Mouse (Mus musculus): ENCODE results near the gene Tpx2. TPM values are rescaled to one million over a fixed set of nuclear protein-coding genes. Genes with fewer than 3 reads are reported as not detected.

Gene Tpx2
- polyA plus RNA-seq, 1 experiment from 2014 or later, result 37.3 TPM

DNA sequence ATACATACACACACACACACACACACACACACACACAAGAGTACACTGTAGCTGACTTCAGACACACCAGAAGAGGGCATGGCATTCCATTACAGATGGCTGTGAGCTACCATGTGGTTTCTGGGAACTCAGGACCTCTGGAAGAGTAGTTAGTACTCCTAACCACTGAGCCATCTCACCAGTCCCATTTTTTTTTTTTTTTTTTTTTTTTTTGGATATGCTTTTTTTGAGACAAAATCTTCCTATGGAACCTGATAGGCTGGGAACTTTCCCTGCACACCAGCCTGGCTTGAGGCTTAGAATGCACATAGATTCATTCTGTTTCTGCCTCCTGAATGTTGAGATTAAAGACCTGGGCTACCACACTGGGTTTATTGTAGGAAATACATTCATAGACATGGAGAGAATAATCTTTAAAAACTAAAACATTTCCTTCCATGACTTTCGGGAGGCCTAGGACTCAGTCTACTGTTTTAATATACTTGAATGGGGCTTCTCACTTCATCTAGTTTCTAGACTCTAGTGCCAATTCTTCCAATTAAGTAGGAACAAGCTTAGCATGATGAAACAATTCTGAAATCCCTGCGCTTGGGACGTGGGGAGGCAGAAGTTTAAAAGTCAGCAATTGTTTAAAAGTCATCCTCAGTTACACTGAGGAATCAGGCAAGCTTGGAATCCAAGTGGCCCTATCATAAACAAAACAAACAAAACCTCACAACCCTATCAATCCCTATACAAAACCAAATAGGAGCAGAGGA lies 528 bp upstream of the Tpx2 start:
- no peak overlapping the region for H3K27ac ChIP-seq
- peak overlapping the region; percentile 39 for H3K4me2 ChIP-seq (ENCODE audit: low read length)
- H3K9me3 ChIP-seq (replicated peaks; ENCODE audit: low read length), result no peaks in the 10 kb centered on the region
- H3K36me3 ChIP-seq (ENCODE audit: insufficient read depth, low read length), result no peaks in the 10 kb centered on the region
- no peak for TF ChIP-seq CTCF (IDR thresholded peaks at IDR 0.05; ENCODE audit: low read depth)
- 0 out of 2 replicates have a peak, but pooled peaks cover 2% of the 10 kb centered on the region for H3K4me1 ChIP-seq (replicated peaks; ENCODE audit: insufficient read depth, low read length)
- no peak overlapping the region for H3K4me3 ChIP-seq (replicated peaks; ENCODE audit: low read depth, low read length)
- no peak overlapping the region for H3K9ac ChIP-seq (ENCODE audit: low read depth, low read length)
- DNase-seq (ENCODE audit: low spot score) (no peak), ATAC-seq (replicated peaks; ENCODE audit: low FRiP score, low read depth) (no peak)
- no peaks in the 10 kb centered on the region for H3K27me3 ChIP-seq (ENCODE audit: insufficient read depth, low read length)
- 21% methylated on average over 3 of the region's 3 CpGs for WGBS

DNA sequence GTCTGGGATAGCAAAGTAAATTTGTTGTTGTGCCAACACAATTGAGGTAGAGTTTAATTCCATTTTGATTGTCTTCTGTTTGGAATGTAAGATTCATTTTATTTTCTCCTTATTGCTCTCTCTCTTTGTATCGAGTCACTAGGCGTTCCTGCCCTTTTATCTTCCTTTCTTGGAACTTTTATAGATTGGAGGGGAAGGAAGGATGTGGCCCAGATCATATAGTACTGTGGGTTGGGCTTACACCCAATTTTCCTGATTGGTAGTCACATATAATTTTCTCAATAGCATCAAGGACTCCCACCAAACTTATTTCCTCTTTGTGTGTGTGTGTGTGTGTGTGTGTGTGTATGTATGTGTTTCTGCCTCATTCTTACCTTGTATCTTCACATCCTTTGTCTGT lies 702 bp downstream of the Tpx2 start:
- no peak for ATAC-seq (replicated peaks; ENCODE audit: low FRiP score, low read depth)
- H3K27ac ChIP-seq, result peak overlapping the region; percentile 63; the same call in 1 of the 2 replicates
- WGBS, result 6% methylated on average over 2 of the region's 2 CpGs

DNA sequence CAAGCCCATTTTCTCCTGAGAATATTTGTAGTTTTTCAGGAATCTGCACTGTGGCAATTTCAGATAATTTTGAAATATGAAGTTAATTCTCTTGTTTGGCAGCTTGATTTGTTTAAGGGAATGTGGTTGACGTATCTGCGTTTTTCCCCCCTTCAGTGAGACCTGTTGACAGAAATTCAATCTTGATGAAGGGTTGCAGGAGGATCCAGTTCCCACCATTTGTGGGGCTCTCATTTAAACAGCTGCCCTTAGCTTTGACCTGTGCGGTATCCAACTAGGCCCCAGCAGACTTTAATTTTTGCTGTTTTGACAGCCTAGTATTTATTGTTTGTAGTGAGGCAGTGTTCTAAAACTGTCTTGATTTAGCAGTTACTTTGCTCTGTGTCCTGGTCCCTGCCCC lies 11.7 kb downstream of the Tpx2 start:
- ATAC-seq (replicated peaks; ENCODE audit: low FRiP score, low read depth) (no peak), DNase-seq (ENCODE audit: low spot score) (peak; percentile 18)
- no peak overlapping the region for H3K4me3 ChIP-seq (replicated peaks; ENCODE audit: low read depth, low read length)
- no peaks in the 10 kb centered on the region for H3K4me1 ChIP-seq (replicated peaks; ENCODE audit: insufficient read depth, low read length)
- H3K4me2 ChIP-seq (ENCODE audit: low read length), result no peak overlapping the region
- H3K27me3 ChIP-seq (ENCODE audit: insufficient read depth, low read length), result no peaks in the 10 kb centered on the region
- H3K27ac ChIP-seq, result no peak overlapping the region
- TF ChIP-seq CTCF (IDR thresholded peaks at IDR 0.05; ENCODE audit: low read depth), result no peak
- H3K36me3 ChIP-seq (ENCODE audit: insufficient read depth, low read length), result 0 out of 2 replicates have a peak, but pooled peaks cover 5% of the 10 kb centered on the region
- WGBS, result 59% methylated on average over 3 of the region's 3 CpGs
- H3K9me3 ChIP-seq (replicated peaks; ENCODE audit: low read length), result no peaks in the 10 kb centered on the region
- H3K9ac ChIP-seq (ENCODE audit: low read depth, low read length), result no peak overlapping the region

More for the DNA sequence above, 702 bp downstream of the Tpx2 start:
- Histone ChIP-seq H3K4me3 (replicated peaks; ENCODE audit: low read depth, low read length) (peak overlapping the region; percentile 65), H3K9ac (ENCODE audit: low read depth, low read length) (peak overlapping the region; percentile 73), H3K4me1 (replicated peaks; ENCODE audit: insufficient read depth, low read length) (0 out of 2 replicates have a peak, but pooled peaks cover 2% of the 10 kb centered on the region), H3K27me3 (ENCODE audit: insufficient read depth, low read length) (no peaks in the 10 kb centered on the region), H3K9me3 (replicated peaks; ENCODE audit: low read length) (no peaks in the 10 kb centered on the region), H3K4me2 (ENCODE audit: low read length) (peak overlapping the region; percentile 68), H3K36me3 (ENCODE audit: insufficient read depth, low read length) (peaks cover 5% of the 10 kb centered on the region; the same call in 1 of the 2 replicates)
- no peak for TF ChIP-seq CTCF (IDR thresholded peaks at IDR 0.05; ENCODE audit: low read depth)
- no peak for DNase-seq (ENCODE audit: low spot score)

DNA sequence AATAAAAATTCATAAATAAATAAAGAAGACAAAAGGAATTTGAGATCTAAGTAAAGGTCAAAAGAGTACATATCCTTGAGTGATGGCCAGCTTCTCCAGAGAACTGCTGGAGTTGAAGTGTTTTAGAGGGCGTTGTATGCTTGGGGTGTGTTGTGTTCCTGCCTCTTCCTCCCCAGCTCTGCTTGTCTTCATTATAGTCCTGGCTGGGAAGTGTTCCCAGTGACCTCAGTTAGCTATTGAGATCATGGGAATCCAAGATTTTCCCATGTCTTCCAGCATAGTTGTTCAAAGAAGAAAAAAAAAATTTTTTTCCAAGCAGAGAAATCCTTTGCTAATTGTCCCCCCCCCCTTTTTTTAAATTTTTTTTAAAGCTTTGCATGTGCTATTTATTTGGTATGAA lies 14.1 kb downstream of the Tpx2 start:
- H3K27ac ChIP-seq, result no peak overlapping the region
- TF ChIP-seq CTCF (IDR thresholded peaks at IDR 0.05; ENCODE audit: low read depth), result no peak

DNA sequence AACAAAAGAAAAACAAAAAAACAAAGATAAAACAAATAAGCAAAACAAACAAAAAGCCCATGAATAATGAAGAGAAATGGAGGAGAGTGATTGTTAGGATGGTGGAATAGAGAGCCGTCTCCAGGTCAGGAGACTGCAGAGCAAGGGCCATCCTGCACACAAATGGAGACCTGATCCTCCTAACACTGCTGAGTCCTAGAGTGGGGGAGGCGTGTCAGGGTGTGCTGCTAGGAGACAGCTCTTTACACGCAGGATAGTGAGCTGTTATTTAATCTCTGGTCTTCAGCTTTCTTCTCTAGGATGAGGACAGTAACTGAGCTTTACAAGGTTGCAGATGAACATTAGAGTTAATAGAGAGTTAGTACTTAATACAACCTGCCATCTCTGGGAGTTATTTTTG lies 14.9 kb downstream of the Tpx2 start:
- DNase-seq (ENCODE audit: low spot score), result peak; percentile 71
- TF ChIP-seq CTCF (IDR thresholded peaks at IDR 0.05; ENCODE audit: low read depth), result no peak
- H3K27me3 ChIP-seq (ENCODE audit: insufficient read depth, low read length), result no peaks in the 10 kb centered on the region
- peaks cover 5% of the 10 kb centered on the region; the same call in 1 of the 2 replicates for H3K36me3 ChIP-seq (ENCODE audit: insufficient read depth, low read length)
- no peaks in the 10 kb centered on the region for H3K4me1 ChIP-seq (replicated peaks; ENCODE audit: insufficient read depth, low read length)
- no peak overlapping the region for H3K4me2 ChIP-seq (ENCODE audit: low read length)
- H3K27ac ChIP-seq, result no peak overlapping the region
- H3K4me3 ChIP-seq (replicated peaks; ENCODE audit: low read depth, low read length), result no peak overlapping the region
- no peak overlapping the region for H3K9ac ChIP-seq (ENCODE audit: low read depth, low read length)
- no peaks in the 10 kb centered on the region for H3K9me3 ChIP-seq (replicated peaks; ENCODE audit: low read length)
- no peak for ATAC-seq (replicated peaks; ENCODE audit: low FRiP score, low read depth)
- WGBS, result 36% methylated on average over 3 of the region's 3 CpGs

More for the DNA sequence above, 14.1 kb downstream of the Tpx2 start:
- peaks cover 5% of the 10 kb centered on the region; the same call in 1 of the 2 replicates for H3K36me3 ChIP-seq (ENCODE audit: insufficient read depth, low read length)
- peak; percentile 24 for DNase-seq (ENCODE audit: low spot score)
- H3K4me2 ChIP-seq (ENCODE audit: low read length), result no peak overlapping the region
- H3K9me3 ChIP-seq (replicated peaks; ENCODE audit: low read length), result no peaks in the 10 kb centered on the region
- no peaks in the 10 kb centered on the region for H3K4me1 ChIP-seq (replicated peaks; ENCODE audit: insufficient read depth, low read length)
- ATAC-seq (replicated peaks; ENCODE audit: low FRiP score, low read depth), result no peak
- 59% methylated on average over 1 of the region's 1 CpGs for WGBS
- no peak overlapping the region for H3K4me3 ChIP-seq (replicated peaks; ENCODE audit: low read depth, low read length)
- H3K9ac ChIP-seq (ENCODE audit: low read depth, low read length), result no peak overlapping the region
- no peaks in the 10 kb centered on the region for H3K27me3 ChIP-seq (ENCODE audit: insufficient read depth, low read length)

DNA sequence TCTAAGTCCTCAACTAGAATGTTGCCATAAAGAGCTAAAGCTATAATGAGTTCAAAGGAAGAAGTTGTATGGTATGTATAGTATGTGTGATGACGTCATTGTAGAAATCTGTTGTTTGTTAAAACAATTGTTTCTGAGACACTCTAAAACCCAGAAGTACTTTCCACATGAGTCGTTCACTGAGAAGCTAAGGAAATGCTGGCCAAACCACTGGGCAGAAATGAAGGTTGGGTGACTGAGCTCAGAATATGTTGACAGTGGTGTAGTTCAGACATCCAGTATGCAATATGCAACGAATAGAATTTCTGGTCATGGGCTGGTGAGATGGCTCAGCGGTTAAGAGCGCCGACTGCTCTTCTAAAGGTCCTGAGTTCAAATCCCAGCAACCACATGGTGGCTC lies 15.6 kb downstream of the Tpx2 start:
- Histone ChIP-seq H3K9me3 (replicated peaks; ENCODE audit: low read length) (no peaks in the 10 kb centered on the region), H3K27ac (no peak overlapping the region), H3K27me3 (ENCODE audit: insufficient read depth, low read length) (no peaks in the 10 kb centered on the region), H3K4me3 (replicated peaks; ENCODE audit: low read depth, low read length) (no peak overlapping the region), H3K4me2 (ENCODE audit: low read length) (no peak overlapping the region), H3K9ac (ENCODE audit: low read depth, low read length) (no peak overlapping the region), H3K4me1 (replicated peaks; ENCODE audit: insufficient read depth, low read length) (no peaks in the 10 kb centered on the region), H3K36me3 (ENCODE audit: insufficient read depth, low read length) (no peaks in the 10 kb centered on the region; the same call in 1 of the 2 replicates)
- no peak for TF ChIP-seq CTCF (IDR thresholded peaks at IDR 0.05; ENCODE audit: low read depth)
- no peak for ATAC-seq (replicated peaks; ENCODE audit: low FRiP score, low read depth)
- 93% methylated on average over 6 of the region's 6 CpGs for WGBS
- no peak for DNase-seq (ENCODE audit: low spot score)
